Mouse (Mus musculus): ENCODE results near the gene Bicra. TPM values are rescaled to one million over a fixed set of nuclear protein-coding genes. Genes with fewer than 3 reads are reported as not detected.

Gene Bicra
- polyA plus RNA-seq, 1 experiment: 5.9 TPM

GRCm38 (mm10) chr7:16013722-16014275 lies 33.9 kb downstream of the Bicra start:
- H3K4me1 ChIP-seq (ENCODE audit: control insufficient read depth, insufficient read depth, low read length): peaks cover 4% of the 10 kb centered on the region

GRCm38 (mm10) chr7:16012576-16013263 lies 35.0 kb downstream of the Bicra start:
- peak; percentile 42; the same call in 1 of the 2 replicates for TF ChIP-seq CTCF (IDR thresholded peaks at IDR 0.05; ENCODE audit: control insufficient read depth, insufficient read depth, insufficient replicate concordance, low read depth, low read length)
- TF ChIP-seq POLR2A (IDR thresholded peaks at IDR 0.05; ENCODE audit: control insufficient read depth, low read depth, low read length): no peak
- Histone ChIP-seq H3K4me1 (ENCODE audit: control insufficient read depth, insufficient read depth, low read length) (no peaks in the 10 kb centered on the region; the same call in none of the 2 replicates), H3K27me3 (ENCODE audit: control insufficient read depth, insufficient read depth, low read length) (no peaks in the 10 kb centered on the region), H3K27ac (ENCODE audit: control insufficient read depth, insufficient read depth, low read depth, low read length) (no peak overlapping the region), H3K4me3 (ENCODE audit: control insufficient read depth, low read depth, low read length) (no peak overlapping the region), H3K36me3 (ENCODE audit: control insufficient read depth, insufficient read depth, low read length) (no peaks in the 10 kb centered on the region)

More at GRCm38 (mm10) chr7:16013722-16014275, 33.9 kb downstream of the Bicra start:
- no peak for TF ChIP-seq POLR2A (IDR thresholded peaks at IDR 0.05; ENCODE audit: control insufficient read depth, low read depth, low read length)
- no peak for TF ChIP-seq CTCF (IDR thresholded peaks at IDR 0.05; ENCODE audit: control insufficient read depth, insufficient read depth, insufficient replicate concordance, low read depth, low read length)
- H3K27ac ChIP-seq (ENCODE audit: control insufficient read depth, insufficient read depth, low read depth, low read length): no peak overlapping the region
- no peak overlapping the region for H3K4me3 ChIP-seq (ENCODE audit: control insufficient read depth, low read depth, low read length)
- no peaks in the 10 kb centered on the region for H3K36me3 ChIP-seq (ENCODE audit: control insufficient read depth, insufficient read depth, low read length)
- H3K27me3 ChIP-seq (ENCODE audit: control insufficient read depth, insufficient read depth, low read length): no peaks in the 10 kb centered on the region

GRCm38 (mm10) chr7:16011418-16012085 lies 36.2 kb downstream of the Bicra start:
- Histone ChIP-seq H3K4me3 (ENCODE audit: control insufficient read depth, low read depth, low read length) (no peak overlapping the region), H3K4me1 (ENCODE audit: control insufficient read depth, insufficient read depth, low read length) (no peaks in the 10 kb centered on the region; the same call in none of the 2 replicates), H3K36me3 (ENCODE audit: control insufficient read depth, insufficient read depth, low read length) (no peaks in the 10 kb centered on the region), H3K27me3 (ENCODE audit: control insufficient read depth, insufficient read depth, low read length) (no peaks in the 10 kb centered on the region), H3K27ac (ENCODE audit: control insufficient read depth, insufficient read depth, low read depth, low read length) (no peak overlapping the region)
- no peak for TF ChIP-seq POLR2A (IDR thresholded peaks at IDR 0.05; ENCODE audit: control insufficient read depth, low read depth, low read length)
- TF ChIP-seq CTCF (IDR thresholded peaks at IDR 0.05; ENCODE audit: control insufficient read depth, insufficient read depth, insufficient replicate concordance, low read depth, low read length): no peak

- Histone ChIP-seq H3K27ac (ENCODE audit: control insufficient read depth, insufficient read depth, low read depth, low read length) (no peak overlapping the region), H3K27me3 (ENCODE audit: control insufficient read depth, insufficient read depth, low read length) (no peaks in the 10 kb centered on the region), H3K4me3 (ENCODE audit: control insufficient read depth, low read depth, low read length) (no peak overlapping the region), H3K4me1 (ENCODE audit: control insufficient read depth, insufficient read depth, low read length) (no peaks in the 10 kb centered on the region; the same call in none of the 2 replicates), H3K36me3 (ENCODE audit: control insufficient read depth, insufficient read depth, low read length) (no peaks in the 10 kb centered on the region)
- TF ChIP-seq CTCF (IDR thresholded peaks at IDR 0.05; ENCODE audit: control insufficient read depth, insufficient read depth, insufficient replicate concordance, low read depth, low read length) (no peak), POLR2A (IDR thresholded peaks at IDR 0.05; ENCODE audit: control insufficient read depth, low read depth, low read length) (no peak)
Observed at GRCm38 (mm10) chr7:16010649-16011048, 37.1 kb downstream of the Bicra start.

GRCm38 (mm10) chr7:16009636-16010035 lies 38.1 kb downstream of the Bicra start:
- no peak for TF ChIP-seq POLR2A (IDR thresholded peaks at IDR 0.05; ENCODE audit: control insufficient read depth, low read depth, low read length)
- TF ChIP-seq CTCF (IDR thresholded peaks at IDR 0.05; ENCODE audit: control insufficient read depth, insufficient read depth, insufficient replicate concordance, low read depth, low read length): no peak
- no peaks in the 10 kb centered on the region for H3K36me3 ChIP-seq (ENCODE audit: control insufficient read depth, insufficient read depth, low read length)

GRCm38 (mm10) chr7:16005020-16005419 lies 42.7 kb downstream of the Bicra start:
- H3K27ac ChIP-seq (ENCODE audit: control insufficient read depth, insufficient read depth, low read depth, low read length): no peak overlapping the region

More at GRCm38 (mm10) chr7:16009636-16010035, 38.1 kb downstream of the Bicra start:
- Histone ChIP-seq H3K27ac (ENCODE audit: control insufficient read depth, insufficient read depth, low read depth, low read length) (no peak overlapping the region), H3K4me3 (ENCODE audit: control insufficient read depth, low read depth, low read length) (no peak overlapping the region), H3K4me1 (ENCODE audit: control insufficient read depth, insufficient read depth, low read length) (no peaks in the 10 kb centered on the region; the same call in none of the 2 replicates), H3K27me3 (ENCODE audit: control insufficient read depth, insufficient read depth, low read length) (no peaks in the 10 kb centered on the region)

More at GRCm38 (mm10) chr7:16005020-16005419, 42.7 kb downstream of the Bicra start:
- Histone ChIP-seq H3K27me3 (ENCODE audit: control insufficient read depth, insufficient read depth, low read length) (no peaks in the 10 kb centered on the region), H3K4me1 (ENCODE audit: control insufficient read depth, insufficient read depth, low read length) (no peaks in the 10 kb centered on the region), H3K4me3 (ENCODE audit: control insufficient read depth, low read depth, low read length) (peak overlapping the region; percentile 21; the same call in 1 of the 2 replicates), H3K36me3 (ENCODE audit: control insufficient read depth, insufficient read depth, low read length) (no peaks in the 10 kb centered on the region)
- no peak for TF ChIP-seq POLR2A (IDR thresholded peaks at IDR 0.05; ENCODE audit: control insufficient read depth, low read depth, low read length)
- TF ChIP-seq CTCF (IDR thresholded peaks at IDR 0.05; ENCODE audit: control insufficient read depth, insufficient read depth, insufficient replicate concordance, low read depth, low read length): no peak
